Mouse (Mus musculus) right cerebral cortex, adult 18-20 months (tissue): ENCODE results near the gene Trabd2b.
A peak's percentile ranks its signal among the peaks of the same experiment; 100 is the strongest.

Experiments
- DNase-seq: peaks from one replicate; pipeline ENCODE4 v3.0.0; 2022; ENCODE audit warnings: mixed read lengths

Trabd2b gene

GRCm38 (mm10) chr4:114611166-114611929 is 204.8 kb downstream of the Trabd2b start:
- DNase-seq = peak; percentile 39

- DNase-seq = no peak
These were observed 205.5 kb downstream of the Trabd2b start for GRCm38 (mm10) chr4:114612032-114612431.

- no peak for DNase-seq
These were observed 206.3 kb downstream of the Trabd2b start for GRCm38 (mm10) chr4:114612827-114613226.

- DNase-seq = no peak
These were observed 207.6 kb downstream of the Trabd2b start for GRCm38 (mm10) chr4:114614086-114614485.

GRCm38 (mm10) chr4:114615765-114616164 is 209.2 kb downstream of the Trabd2b start:
- no peak for DNase-seq

- no peak for DNase-seq
These were observed 216.4 kb downstream of the Trabd2b start for GRCm38 (mm10) chr4:114622929-114623328.

- DNase-seq = no peak
These were observed 217.8 kb downstream of the Trabd2b start for GRCm38 (mm10) chr4:114624114-114624910.

GRCm38 (mm10) chr4:114625357-114625756 is 218.8 kb downstream of the Trabd2b start:
- DNase-seq = no peak

GRCm38 (mm10) chr4:114625920-114626319 is 219.4 kb downstream of the Trabd2b start:
- no peak for DNase-seq

- no peak for DNase-seq
These were observed 221.3 kb downstream of the Trabd2b start for GRCm38 (mm10) chr4:114627674-114628293.

- DNase-seq = peak; percentile 76
These were observed 229.4 kb downstream of the Trabd2b start for GRCm38 (mm10) chr4:114635889-114636288.

- peak; percentile 43 for DNase-seq
These were observed 229.8 kb downstream of the Trabd2b start for GRCm38 (mm10) chr4:114636324-114636723.

- DNase-seq = peak; percentile 46
These were observed 230.6 kb downstream of the Trabd2b start for GRCm38 (mm10) chr4:114637120-114637519.

- DNase-seq = no peak
These were observed 235.9 kb downstream of the Trabd2b start for GRCm38 (mm10) chr4:114642469-114642868.

- DNase-seq = no peak
These were observed 237.2 kb downstream of the Trabd2b start for GRCm38 (mm10) chr4:114643679-114644208.

GRCm38 (mm10) chr4:114645341-114645740 is 238.8 kb downstream of the Trabd2b start:
- no peak for DNase-seq

GRCm38 (mm10) chr4:114646825-114647681 is 240.5 kb downstream of the Trabd2b start:
- DNase-seq = no peak

GRCm38 (mm10) chr4:114647689-114648088 is 241.2 kb downstream of the Trabd2b start:
- DNase-seq = peak; percentile 74

GRCm38 (mm10) chr4:114648532-114649074 is 242.1 kb downstream of the Trabd2b start:
- DNase-seq = no peak

- no peak for DNase-seq
These were observed 244.0 kb downstream of the Trabd2b start for GRCm38 (mm10) chr4:114650551-114650950.

GRCm38 (mm10) chr4:114651007-114651406 is 244.5 kb downstream of the Trabd2b start:
- DNase-seq = no peak

GRCm38 (mm10) chr4:114651606-114652005 is 245.1 kb downstream of the Trabd2b start:
- DNase-seq = no peak
